Mouse (Mus musculus) left cerebral cortex, adult 2 months (tissue): ENCODE measurements around the gene Cdh15. TPM values are rescaled to one million over a fixed set of nuclear protein-coding genes. Genes with fewer than 3 reads are reported as not detected.
A peak's percentile ranks its signal among the peaks of the same experiment; 100 is the strongest.

Experiments used
- DNase-seq, 2 experiments: peaks; one replicate each; pipeline ENCODE4 v3.0.0; 2021 to 2022; ENCODE audit warnings: low spot score in 2 of 2, mixed read lengths in 1 of 2; ENCODE audit errors: extremely low spot score in 1 of 2
- H3K27ac ChIP-seq: fragments of 200-600 bp; 2 replicates; pipeline ENCODE4 v1.8.1; 2022
- H3K4me3 ChIP-seq: fragments of 200-600 bp; 2 replicates; pipeline ENCODE4 v1.8.1; 2022
- CTCF ChIP-seq: fragments of 200-600 bp; IDR thresholded peaks from 2 replicates; pipeline ENCODE4 v1.8.1; 2022; ENCODE audit warnings: antibody characterized with exemption, mild to moderate bottlenecking, moderate library complexity
- intact Hi-C: fragments of 180-260 bp; cut with DNase I; formaldehyde crosslinking; loops from one replicate; pipeline ENCODE4 v1.15.1; 2025
- long read RNA-seq, 2 experiments: library from polyadenylated mRNA; stranded (forward); transcript quantifications; one replicate each; pipeline ENCODE4 v2.0.0; 2021; ENCODE audit warnings: borderline mapping rate in 2 of 2
- total RNA-seq, 2 experiments: library from RNA; stranded (reverse); gene quantifications; 2 replicates each; pipeline ENCODE4 v1.2.3; 2021

The Cdh15 gene
- 1 to 10 TPM in 1 of 2 experiments, under 1 TPM in 1; 0.97 to 1.1 TPM for total RNA-seq
- long read RNA-seq, experiment 1, partial matches to known transcripts: 1 of 1 reads
- long read RNA-seq, experiment 1, other reads (novel, unspliced or antisense): 0 of 1 reads
- long read RNA-seq, experiment 2, partial matches to known transcripts: 3 of 3 reads
- long read RNA-seq, experiment 2, other reads (novel, unspliced or antisense): 0 of 3 reads

DNA sequence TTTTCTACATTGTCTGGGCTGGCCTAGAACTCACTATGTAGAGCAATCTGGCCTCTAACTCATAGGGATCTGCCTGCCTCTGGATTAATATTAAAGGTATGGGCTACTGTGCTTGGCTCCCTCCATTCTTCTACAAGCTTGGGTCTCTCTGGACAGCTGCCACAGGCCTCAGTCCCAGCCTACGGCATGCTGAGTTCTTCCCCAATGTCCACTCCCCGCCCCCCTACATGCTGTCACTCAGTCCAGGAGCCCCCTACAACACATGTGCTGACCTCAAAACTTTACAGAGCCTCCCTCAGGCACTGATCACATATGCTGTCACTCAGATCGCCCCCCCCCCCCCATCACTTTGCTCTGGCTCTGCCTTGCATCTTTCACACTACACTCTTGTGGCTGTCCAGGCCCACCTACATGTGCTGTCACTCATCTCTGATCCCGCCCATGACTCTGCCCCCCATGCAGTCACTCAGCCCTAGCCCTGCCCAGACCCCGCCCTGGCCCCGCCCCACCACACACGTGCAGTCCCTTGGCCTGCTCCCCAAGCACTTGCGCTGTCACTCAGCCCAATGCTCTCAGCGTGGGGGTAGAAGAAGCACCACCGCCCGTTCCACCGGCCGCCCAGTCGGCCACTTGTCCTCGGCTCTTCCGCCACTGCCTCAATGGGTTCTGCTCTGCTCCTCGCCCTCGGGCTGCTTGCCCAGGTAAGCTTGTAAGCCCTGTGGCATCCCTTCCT lies at the start of gene Cdh15:
Cdh15 (plus strand) TSS at position 138 of the 733 bp plus-strand sequence.
- H3K4me3 ChIP-seq: no peak within 1 kb of the TSS
- no peak within 1 kb of the TSS for H3K27ac ChIP-seq
- no peak for TF ChIP-seq CTCF
- DNase-seq: no peak
- intact Hi-C loops: no loop called here

DNA sequence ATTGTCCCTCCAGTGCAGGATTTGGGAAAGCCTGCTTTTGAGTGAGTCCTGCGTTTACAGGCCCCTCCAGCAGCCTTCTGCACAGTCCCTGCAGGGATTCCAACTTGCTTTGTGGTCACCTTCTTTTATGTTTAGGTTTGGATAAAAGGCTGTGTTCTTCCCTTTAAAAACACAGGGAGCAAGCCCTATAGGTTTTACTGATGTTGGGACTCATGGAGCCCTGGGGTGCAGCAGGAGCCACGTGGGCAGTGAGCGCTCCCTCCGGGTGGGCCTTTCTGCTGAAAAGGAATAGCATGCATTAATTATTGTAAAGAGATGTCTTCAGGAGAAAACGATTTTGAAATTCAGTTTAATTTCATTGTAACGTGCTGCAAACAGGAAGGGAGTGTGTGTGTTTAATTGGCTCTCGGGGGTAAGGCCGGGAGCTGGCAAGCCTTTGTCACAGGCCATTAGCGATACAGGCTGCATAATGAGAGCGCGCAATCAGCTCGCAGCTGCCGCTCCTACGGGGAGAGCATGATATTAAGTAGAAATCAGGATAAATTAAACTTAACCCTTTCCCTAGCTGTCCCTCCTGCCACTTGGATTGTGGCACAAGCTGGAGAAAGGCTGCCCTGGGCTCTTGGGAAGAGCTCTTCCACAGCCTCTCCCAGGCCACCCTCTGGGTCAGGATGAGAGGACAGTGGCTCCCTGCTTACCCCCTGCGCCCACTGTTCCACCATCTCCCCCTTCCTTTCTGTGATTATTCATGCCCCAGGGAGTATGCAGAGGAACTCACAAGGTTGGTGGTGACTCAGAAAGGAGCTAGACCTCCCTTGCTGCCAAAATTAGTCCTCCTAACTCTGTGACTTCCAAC lies 43.6 kb upstream of the Cdh15 start:
- no peak for DNase-seq
- TF ChIP-seq CTCF: no peak
- intact Hi-C loops: no loop called here
- Histone ChIP-seq H3K27ac (no peak overlapping the region), H3K4me3 (no peak overlapping the region)

- no peak overlapping the region for H3K27ac ChIP-seq
- intact Hi-C loops: no loop called here
- DNase-seq: peak in 1 of 2 experiments; percentile 24
- H3K4me3 ChIP-seq: no peak overlapping the region
- TF ChIP-seq CTCF: no peak
These were observed 42.4 kb upstream of the Cdh15 start for GRCm38 (mm10) chr8:122805349-122805748.

DNA sequence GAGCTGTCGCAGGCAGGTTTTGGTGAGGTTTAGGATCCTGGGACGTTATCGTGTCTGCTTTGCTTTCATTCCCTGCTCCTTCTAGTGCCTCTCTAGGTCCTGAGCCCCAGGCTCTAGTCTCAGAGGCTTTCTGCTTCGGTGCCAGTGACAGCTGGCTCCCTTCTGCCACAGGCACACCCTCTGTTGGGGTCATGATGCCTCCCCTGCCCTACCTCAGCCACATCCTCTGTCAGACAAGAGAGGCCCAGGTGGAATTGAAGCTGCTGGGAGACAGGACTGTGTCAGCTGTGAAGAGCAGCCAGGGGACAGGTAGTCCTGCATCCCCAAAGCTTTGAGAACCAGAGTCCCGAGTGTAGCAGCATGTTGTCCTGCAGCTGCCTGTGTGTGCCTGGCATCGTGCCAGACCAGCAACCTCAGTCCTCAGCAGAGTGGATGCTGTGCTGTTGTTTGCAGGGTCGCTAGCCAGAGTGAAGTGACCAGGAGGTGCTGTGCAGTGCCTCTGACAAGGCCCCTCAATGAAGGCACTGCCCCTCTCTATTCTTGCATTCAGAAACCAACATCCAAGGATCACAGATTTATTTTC lies 40.7 kb upstream of the Cdh15 start:
- no peak for TF ChIP-seq CTCF
- H3K27ac ChIP-seq: no peak overlapping the region
- intact Hi-C loops: no loop called here
- no peak for DNase-seq
- H3K4me3 ChIP-seq: no peak overlapping the region

DNA sequence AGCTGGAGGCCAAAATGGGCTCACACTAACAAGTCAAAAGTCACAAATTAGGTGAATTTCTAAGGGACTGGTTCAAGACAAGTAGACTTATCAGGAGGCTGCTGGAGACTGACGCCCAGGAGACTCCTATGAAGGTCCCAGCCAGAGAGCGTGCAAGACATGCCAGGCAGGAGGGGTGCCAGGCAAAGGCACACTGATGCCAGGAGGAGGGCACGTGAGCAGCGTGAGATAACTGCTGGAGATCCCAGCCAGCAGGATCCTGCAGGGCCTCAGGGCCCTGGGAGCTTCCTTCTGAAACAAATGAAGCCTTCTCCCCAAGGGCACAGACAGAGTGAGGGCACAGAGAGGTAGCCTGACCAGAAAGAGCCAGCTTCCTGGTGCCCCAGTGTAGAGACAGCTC lies 39.9 kb upstream of the Cdh15 start:
- Histone ChIP-seq H3K27ac (no peak overlapping the region), H3K4me3 (no peak overlapping the region)
- no peak for DNase-seq
- no peak for TF ChIP-seq CTCF
- intact Hi-C loops: no loop called here

DNA sequence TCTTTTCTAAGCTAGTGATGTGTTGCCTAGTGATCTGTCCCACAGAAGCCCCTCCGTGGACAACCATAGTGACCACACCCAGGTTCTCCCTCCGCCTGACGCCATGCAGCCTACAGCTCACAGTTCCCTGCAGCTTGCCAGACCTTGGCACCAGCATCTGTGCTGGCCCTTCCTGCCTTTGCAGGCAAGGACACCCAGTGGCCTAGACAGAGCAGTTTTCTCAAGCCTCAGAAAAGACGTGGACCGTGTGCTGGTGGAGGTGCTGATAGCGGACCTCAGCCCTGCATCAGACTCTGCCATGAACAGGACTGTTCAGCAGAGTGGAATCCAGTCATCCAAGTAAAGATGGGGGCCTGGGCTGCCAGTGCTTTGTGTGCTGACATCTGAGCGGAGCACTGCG lies 37.4 kb upstream of the Cdh15 start:
- TF ChIP-seq CTCF: no peak
- no peak overlapping the region for H3K4me3 ChIP-seq
- no peak for DNase-seq
- no peak overlapping the region for H3K27ac ChIP-seq
- intact Hi-C loops: no loop called here

GRCm38 (mm10) chr8:122811870-122812494 lies 35.8 kb upstream of the Cdh15 start:
- no peak for DNase-seq
- intact Hi-C loops: no loop called here
- TF ChIP-seq CTCF: no peak
- Histone ChIP-seq H3K27ac (no peak overlapping the region), H3K4me3 (no peak overlapping the region)

DNA sequence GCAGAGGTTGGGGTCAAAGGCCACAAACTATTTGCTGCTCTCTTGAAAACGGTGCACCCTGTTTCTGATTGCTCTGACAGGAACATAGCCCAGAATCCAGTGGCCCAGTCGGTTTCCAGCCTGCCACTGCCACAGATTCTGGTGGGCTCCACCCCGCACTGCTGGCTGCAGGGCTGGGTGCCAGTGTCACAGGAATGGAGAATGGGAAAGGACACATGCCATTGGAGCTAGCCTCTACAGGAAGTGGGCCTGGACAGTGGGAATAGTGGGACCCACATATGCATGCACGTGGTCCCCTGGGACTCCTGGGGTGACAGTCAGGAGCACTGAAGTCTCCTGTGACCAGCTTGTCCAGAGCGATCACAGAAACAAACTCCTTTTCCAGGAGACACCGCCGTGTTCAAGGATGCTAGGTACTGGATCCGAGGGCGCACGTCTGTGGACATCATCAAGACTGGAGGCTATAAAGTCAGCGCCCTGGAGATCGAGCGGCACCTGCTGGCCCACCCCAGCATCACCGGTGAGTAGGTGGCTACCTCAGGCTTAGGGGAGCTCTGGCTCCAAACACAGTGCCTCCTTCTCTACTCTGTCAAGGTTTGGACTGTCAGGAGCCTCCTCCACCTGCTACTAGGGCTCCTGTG lies 35.0 kb upstream of the Cdh15 start:
- no peak overlapping the region for H3K27ac ChIP-seq
- H3K4me3 ChIP-seq: no peak overlapping the region
- no peak for DNase-seq

GRCm38 (mm10) chr8:122814608-122815007 lies 33.2 kb upstream of the Cdh15 start:
- no peak for DNase-seq

More for the DNA sequence above, 35.0 kb upstream of the Cdh15 start:
- intact Hi-C loops: no loop called here
- TF ChIP-seq CTCF: no peak; the same call in 1 of the 2 replicates

GRCm38 (mm10) chr8:122816965-122817364 lies 30.8 kb upstream of the Cdh15 start:
- TF ChIP-seq CTCF: no peak
- Histone ChIP-seq H3K27ac (no peak overlapping the region), H3K4me3 (no peak overlapping the region)
- intact Hi-C loops: no loop called here
- DNase-seq: no peak

More at GRCm38 (mm10) chr8:122814608-122815007, 33.2 kb upstream of the Cdh15 start:
- Histone ChIP-seq H3K27ac (no peak overlapping the region), H3K4me3 (no peak overlapping the region)
- TF ChIP-seq CTCF: no peak
- intact Hi-C loops: no loop called here
